Mouse (Mus musculus) limb, embryonic 13.5 days (tissue): Measurements from ENCODE around the gene Slc36a3. TPM values are rescaled to one million over a fixed set of nuclear protein-coding genes. Genes with fewer than 3 reads are reported as not detected.
"Not testable (repeated sequence)": the region's sequence is repeated elsewhere in the genome, so short reads cannot be mapped to it uniquely, and the experiment has no call there.

Source experiments
- ATAC-seq: fragments of 200-750 bp; cut with Nextera tagmentation; 2 replicates; pipeline ENCODE4 v1.8.0; 2017; ENCODE audit warnings: low read depth, moderate number of reproducible peaks, moderate TSS enrichment; ENCODE audit not compliant: low FRiP score
- H3K27ac ChIP-seq: fragments of 300-500 bp; sonication (generic); 2 replicates; pipeline ENCODE4 v1.5.1; 2015; ENCODE audit warnings: inconsistent platforms, mild to moderate bottlenecking, moderate library complexity
- H3K27me3 ChIP-seq: fragments of 300-500 bp; sonication (generic); 2 replicates; pipeline ENCODE4 v1.6.1; 2015; ENCODE audit warnings: mild to moderate bottlenecking, inconsistent platforms
- H3K36me3 ChIP-seq: fragments of 300-500 bp; sonication (generic); 2 replicates; pipeline ENCODE4 v1.6.1; 2015; ENCODE audit warnings: inconsistent platforms, mild to moderate bottlenecking, moderate library complexity
- H3K4me1 ChIP-seq: fragments of 300-500 bp; sonication (generic); 2 replicates; pipeline ENCODE4 v1.6.1; 2015; ENCODE audit warnings: inconsistent platforms
- H3K4me2 ChIP-seq: fragments of 300-500 bp; sonication (generic); replicated peaks from 2 replicates; pipeline ENCODE4 v1.6.1; 2015; ENCODE audit warnings: inconsistent platforms, mild to moderate bottlenecking, moderate library complexity
- H3K4me3 ChIP-seq: fragments of 300-500 bp; sonication (generic); 2 replicates; pipeline ENCODE4 v1.5.1; 2015; ENCODE audit warnings: moderate library complexity, mild to moderate bottlenecking, inconsistent platforms
- H3K9ac ChIP-seq: fragments of 300-500 bp; sonication (generic); 2 replicates; pipeline ENCODE4 v1.6.1; 2015; ENCODE audit warnings: mild to moderate bottlenecking, inconsistent platforms
- H3K9me3 ChIP-seq: fragments of 300-500 bp; sonication (generic); 2 replicates; pipeline ENCODE4 v1.6.1; 2016; ENCODE audit warnings: inconsistent platforms
- WGBS: fragments of 180-500 bp; shearing (Covaris S2); methylation state at CpG from one replicate; pipeline ENCODE4 v1.1.7; 2015; 5-methylcytosine and 5-hydroxymethylcytosine counted together
- polyA plus RNA-seq: library from polyadenylated mRNA; unstranded; fragments of >200 nt; fragmentation: Nextera tagmentation; extraction: Ambion mirVana; gene quantifications from 2 replicates; pipeline ENCODE4 v1.2.1, GENCODE M21; 2015

Slc36a3 gene
- polyA plus RNA-seq, 1 experiment from 2014 or later: not detected

DNA sequence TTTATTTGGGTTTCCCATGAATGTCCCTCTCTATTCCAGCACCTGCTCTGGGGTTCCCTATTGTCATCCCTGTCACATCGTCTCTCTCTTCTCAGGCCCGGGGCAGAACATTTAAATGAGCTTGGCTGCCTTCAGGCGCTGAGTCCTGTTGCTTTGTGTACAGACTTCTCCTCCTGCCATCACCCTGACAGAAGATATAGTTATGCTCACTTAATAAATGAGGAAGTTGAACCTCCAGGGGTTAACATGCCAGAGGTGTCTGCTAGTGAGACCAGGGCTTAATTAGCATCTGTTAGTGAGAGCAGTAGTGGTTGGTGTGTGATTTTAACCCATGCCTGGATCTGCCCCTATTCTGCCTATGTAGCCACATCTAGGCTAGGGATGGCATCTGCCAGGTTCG, 51.6 kb downstream of the Slc36a3 start:
- H3K27ac ChIP-seq: no peak overlapping the region
- no peak for ATAC-seq
- WGBS: 61% methylated on average over 4 of the region's 4 CpGs

DNA sequence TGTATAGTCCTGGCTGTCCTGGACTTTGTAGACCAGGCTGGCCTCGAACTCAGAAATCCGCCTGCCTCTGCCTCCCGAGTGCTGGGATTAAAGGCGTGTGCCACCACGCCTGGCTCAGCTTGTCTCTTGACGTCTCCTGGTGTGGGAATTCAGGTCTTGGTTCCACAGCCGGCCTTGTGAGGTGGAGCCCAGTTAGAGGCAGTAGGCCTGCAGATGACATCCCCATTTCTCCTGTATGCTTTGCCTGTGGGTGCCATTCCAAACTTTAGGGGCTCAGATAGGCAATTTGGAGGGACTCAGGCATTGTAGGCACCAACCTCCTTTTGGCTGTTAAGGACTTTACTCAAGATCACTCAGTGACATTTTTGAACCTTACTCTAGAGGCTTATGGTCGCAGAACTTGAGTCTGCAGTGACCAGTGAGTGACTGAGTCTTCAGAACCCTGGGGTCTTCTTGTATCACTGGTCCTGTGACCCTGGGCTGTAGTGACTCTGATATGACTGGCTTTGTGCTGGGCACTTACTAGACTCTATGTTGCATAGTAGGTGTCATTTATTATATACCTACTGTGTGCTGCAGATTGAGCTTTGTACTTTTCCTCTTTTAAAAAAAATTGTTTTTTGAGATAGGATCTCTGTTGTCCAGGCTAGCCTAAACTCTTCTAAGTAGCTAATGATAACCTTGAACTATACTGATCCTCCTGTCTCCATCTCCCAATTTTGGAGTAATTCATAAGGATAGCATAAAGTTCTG, 52.3 kb downstream of the Slc36a3 start:
- Histone ChIP-seq H3K27me3 (no peaks in the 10 kb centered on the region), H3K36me3 (0 out of 2 replicates have a peak, but pooled peaks cover 2% of the 10 kb centered on the region), H3K9me3 (no peaks in the 10 kb centered on the region), H3K9ac (no peak overlapping the region), H3K27ac (no peak overlapping the region), H3K4me2 (peak overlapping the region; percentile 79; the same call in 1 of the 2 replicates), H3K4me3 (no peak overlapping the region), H3K4me1 (peaks cover 5% of the 10 kb centered on the region)
- ATAC-seq: no peak
- WGBS: 93% methylated on average over 8 of the region's 8 CpGs

More for the DNA sequence above, 51.6 kb downstream of the Slc36a3 start:
- H3K4me1 ChIP-seq: peaks cover 5% of the 10 kb centered on the region
- no peak overlapping the region for H3K4me3 ChIP-seq
- no peaks in the 10 kb centered on the region for H3K9me3 ChIP-seq
- no peaks in the 10 kb centered on the region for H3K27me3 ChIP-seq
- no peak overlapping the region for H3K4me2 ChIP-seq
- H3K9ac ChIP-seq: no peak overlapping the region
- H3K36me3 ChIP-seq: 0 out of 2 replicates have a peak, but pooled peaks cover 2% of the 10 kb centered on the region

GRCm38 (mm10) chr11:55098189-55098915, 53.2 kb downstream of the Slc36a3 start:
- 15% methylated on average over 24 of the region's 24 CpGs for WGBS
- no peaks in the 10 kb centered on the region for H3K27me3 ChIP-seq
- 0 out of 2 replicates have a peak, but pooled peaks cover 2% of the 10 kb centered on the region for H3K36me3 ChIP-seq

GRCm38 (mm10) chr11:55097463-55098188, 53.9 kb downstream of the Slc36a3 start, which contains the start of gene Gm2a:
Gene Gm2a (plus strand): TSS chr11:55098115.
- peak within 1 kb of the TSS; percentile 70 for H3K27ac ChIP-seq
- no peaks in the 10 kb centered on the region for H3K9me3 ChIP-seq
- H3K9ac ChIP-seq: peak within 1 kb of the TSS; percentile 70
- WGBS: 3% methylated on average over 37 of the region's 45 CpGs
- H3K27me3 ChIP-seq: no peaks in the 10 kb centered on the region
- peak within 1 kb of the TSS; percentile 79 for H3K4me2 ChIP-seq
- peak within 1 kb of the TSS; percentile 61 for H3K4me3 ChIP-seq
- peak; percentile 97 for ATAC-seq
- H3K4me1 ChIP-seq: peaks cover 5% of the 10 kb centered on the region
- 0 out of 2 replicates have a peak, but pooled peaks cover 2% of the 10 kb centered on the region for H3K36me3 ChIP-seq

More at GRCm38 (mm10) chr11:55098189-55098915, 53.2 kb downstream of the Slc36a3 start:
- Histone ChIP-seq H3K9ac (peak overlapping the region; percentile 70), H3K9me3 (no peaks in the 10 kb centered on the region), H3K27ac (peak overlapping the region; percentile 58), H3K4me3 (peak overlapping the region; percentile 61), H3K4me2 (peak overlapping the region; percentile 79), H3K4me1 (peaks cover 5% of the 10 kb centered on the region)
- no peak for ATAC-seq

GRCm38 (mm10) chr11:55096731-55097462, 54.6 kb downstream of the Slc36a3 start:
- Histone ChIP-seq H3K36me3 (0 out of 2 replicates have a peak, but pooled peaks cover 2% of the 10 kb centered on the region), H3K9ac (no peak overlapping the region), H3K4me1 (peaks cover 5% of the 10 kb centered on the region), H3K4me2 (peak overlapping the region; percentile 79), H3K9me3 (no peaks in the 10 kb centered on the region), H3K4me3 (peak overlapping the region; percentile 61), H3K27me3 (no peaks in the 10 kb centered on the region), H3K27ac (peak overlapping the region; percentile 70; the same call in 1 of the 2 replicates)
- no peak for ATAC-seq
- 37% methylated on average over 11 of the region's 11 CpGs for WGBS

DNA sequence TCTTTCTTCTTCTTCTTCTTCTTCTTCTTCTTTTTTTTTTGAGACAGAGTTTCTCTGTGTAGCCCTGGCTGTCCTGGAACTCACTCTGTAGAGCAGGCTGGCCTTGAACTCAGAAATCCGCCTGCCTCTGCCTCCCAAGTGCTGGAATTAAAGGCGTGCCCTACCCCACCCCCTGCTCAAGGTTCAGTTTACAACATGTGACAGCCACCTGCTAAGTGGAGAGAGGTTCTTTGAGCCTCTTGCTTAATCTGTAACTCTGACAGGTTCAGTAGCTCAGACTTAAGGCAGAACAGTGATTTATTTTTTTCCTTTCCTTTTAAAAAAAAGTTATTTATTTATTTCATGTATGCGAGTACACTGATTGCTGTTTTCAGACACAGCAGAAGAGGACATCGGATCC, 55.2 kb downstream of the Slc36a3 start:
- H3K27ac ChIP-seq, H3K27me3 ChIP-seq: not testable (repeated sequence)
- WGBS: 81% methylated on average over 4 of the region's 4 CpGs

DNA sequence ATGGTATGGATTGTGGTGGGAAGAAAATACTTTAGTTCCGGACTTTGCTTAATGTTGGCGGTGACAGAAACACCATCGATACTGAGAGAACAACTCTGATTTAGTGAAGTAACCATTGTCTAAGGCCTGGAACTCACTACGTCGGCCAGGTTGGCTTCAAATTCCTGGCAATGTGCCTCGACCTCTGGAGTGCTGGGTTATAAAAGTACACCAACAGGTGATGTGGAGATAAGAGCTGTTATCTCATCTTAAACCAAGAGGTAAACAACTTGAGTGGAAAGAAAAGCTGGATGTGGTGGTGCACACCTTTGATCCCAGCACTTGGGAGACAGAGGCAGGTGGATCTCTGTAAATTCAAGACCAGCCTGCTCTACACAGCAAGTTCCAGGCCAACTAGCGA, 58.4 kb downstream of the Slc36a3 start:
- Histone ChIP-seq H3K36me3 (no peaks in the 10 kb centered on the region), H3K4me3 (no peak overlapping the region), H3K9me3 (no peaks in the 10 kb centered on the region), H3K27ac (no peak overlapping the region), H3K4me2 (no peak overlapping the region), H3K9ac (no peak overlapping the region), H3K4me1 (no peaks in the 10 kb centered on the region), H3K27me3 (no peaks in the 10 kb centered on the region)
- no peak for ATAC-seq
- WGBS: 80% methylated on average over 7 of the region's 7 CpGs

More for the DNA sequence above, 55.2 kb downstream of the Slc36a3 start:
- H3K4me3 ChIP-seq, H3K9ac ChIP-seq, H3K36me3 ChIP-seq, H3K4me1 ChIP-seq, ATAC-seq, H3K4me2 ChIP-seq, H3K9me3 ChIP-seq: not testable (repeated sequence)

DNA sequence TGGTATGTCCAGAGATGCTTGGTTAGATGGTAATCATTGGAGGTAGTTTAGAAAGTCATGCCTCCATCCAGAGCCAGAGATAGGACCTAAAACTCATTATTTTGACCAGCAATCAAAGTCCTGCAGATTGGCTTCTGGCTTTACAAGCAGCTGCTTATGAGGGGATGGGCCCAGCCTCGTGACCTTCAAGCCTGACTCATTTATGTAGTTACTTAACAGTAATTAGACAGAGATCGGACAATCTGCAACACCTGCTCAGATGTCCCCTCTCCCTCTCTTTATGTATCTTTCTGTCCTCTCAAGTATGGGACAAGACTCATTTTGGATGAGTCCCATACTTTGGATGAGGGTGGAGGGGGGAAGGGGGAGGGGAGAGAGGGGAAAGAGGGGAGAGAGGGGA, 61.6 kb downstream of the Slc36a3 start:
- Histone ChIP-seq H3K4me2 (no peak overlapping the region), H3K9ac (no peak overlapping the region), H3K27me3 (no peaks in the 10 kb centered on the region), H3K9me3 (no peaks in the 10 kb centered on the region), H3K36me3 (no peaks in the 10 kb centered on the region), H3K4me1 (0 out of 2 replicates have a peak, but pooled peaks cover 3% of the 10 kb centered on the region), H3K4me3 (no peak overlapping the region), H3K27ac (no peak overlapping the region)
- 56% methylated on average over 2 of the region's 2 CpGs for WGBS
- ATAC-seq: no peak

DNA sequence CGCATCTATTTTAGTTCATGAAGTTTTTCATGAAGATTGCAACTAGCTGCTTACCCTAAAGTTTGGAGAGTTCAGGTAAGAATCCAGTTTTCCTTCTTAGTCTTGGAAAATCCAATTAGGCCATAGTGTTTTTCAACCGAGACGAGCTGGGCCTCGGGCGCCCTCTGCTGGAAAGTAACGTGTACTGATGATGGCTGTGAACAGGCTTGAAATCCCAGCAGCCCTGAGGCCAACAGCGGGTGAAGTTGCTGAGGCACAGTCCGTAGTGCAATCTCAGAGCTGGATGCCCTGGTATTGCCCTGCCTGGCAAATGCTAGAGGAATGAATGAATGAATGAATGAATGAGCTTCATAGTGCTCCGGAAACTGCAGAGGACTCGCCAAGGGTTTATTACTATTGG, 64.5 kb downstream of the Slc36a3 start:
- 6% methylated on average over 10 of the region's 10 CpGs for whole genome bisulfite sequencing
- Histone ChIP-seq H3K9me3 (no peaks in the 10 kb centered on the region), H3K4me2 (peak overlapping the region; percentile 30; the same call in 1 of the 2 replicates), H3K4me3 (no peak overlapping the region), H3K36me3 (no peaks in the 10 kb centered on the region), H3K9ac (no peak overlapping the region), H3K4me1 (0 out of 2 replicates have a peak, but pooled peaks cover 3% of the 10 kb centered on the region), H3K27me3 (no peaks in the 10 kb centered on the region), H3K27ac (no peak overlapping the region)
- 0 out of 2 replicates have a peak, but pooled peaks have one; percentile 19 for ATAC-seq

- no peak for ATAC-seq
- no peaks in the 10 kb centered on the region for H3K36me3 ChIP-seq
- 60% methylated on average over 5 of the region's 5 CpGs for WGBS
Observed at GRCm38 (mm10) chr11:55085396-55085795, 66.1 kb downstream of the Slc36a3 start.

DNA sequence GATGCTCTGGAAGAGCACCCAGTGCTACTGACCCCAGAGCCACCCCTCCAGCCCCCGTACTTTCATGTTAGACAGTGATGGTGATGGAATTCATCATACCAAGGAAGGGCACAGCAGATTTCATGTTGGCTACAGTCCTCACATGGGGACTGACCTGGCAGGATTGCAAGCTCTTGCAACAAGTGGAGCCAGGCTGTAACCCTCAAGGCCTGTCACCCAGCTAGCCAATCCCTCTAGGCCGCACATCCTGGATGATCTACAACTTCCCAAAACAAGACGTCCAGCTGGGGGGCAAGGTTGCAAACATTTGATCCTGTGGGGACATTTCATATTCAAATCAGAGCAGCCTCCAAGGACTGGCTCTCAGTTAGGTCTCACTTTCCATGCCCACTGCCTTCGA, 66.9 kb downstream of the Slc36a3 start:
- ATAC-seq: no peak
- no peak overlapping the region for H3K27ac ChIP-seq
- 82% methylated on average over 4 of the region's 4 CpGs for WGBS

More at GRCm38 (mm10) chr11:55085396-55085795, 66.1 kb downstream of the Slc36a3 start:
- Histone ChIP-seq H3K9me3 (no peaks in the 10 kb centered on the region), H3K9ac (no peak overlapping the region), H3K4me1 (0 out of 2 replicates have a peak, but pooled peaks cover 3% of the 10 kb centered on the region), H3K4me3 (no peak overlapping the region), H3K27ac (no peak overlapping the region), H3K4me2 (no peak overlapping the region), H3K27me3 (no peaks in the 10 kb centered on the region)

More for the DNA sequence above, 66.9 kb downstream of the Slc36a3 start:
- H3K4me3 ChIP-seq: no peak overlapping the region
- 0 out of 2 replicates have a peak, but pooled peaks cover 3% of the 10 kb centered on the region for H3K4me1 ChIP-seq
- H3K9me3 ChIP-seq: no peaks in the 10 kb centered on the region
- H3K4me2 ChIP-seq: no peak overlapping the region
- no peak overlapping the region for H3K9ac ChIP-seq
- H3K27me3 ChIP-seq: no peaks in the 10 kb centered on the region
- no peaks in the 10 kb centered on the region for H3K36me3 ChIP-seq
